ENCODE assay signal across 8 mouse cellular contexts in the genomic region with DNA sequence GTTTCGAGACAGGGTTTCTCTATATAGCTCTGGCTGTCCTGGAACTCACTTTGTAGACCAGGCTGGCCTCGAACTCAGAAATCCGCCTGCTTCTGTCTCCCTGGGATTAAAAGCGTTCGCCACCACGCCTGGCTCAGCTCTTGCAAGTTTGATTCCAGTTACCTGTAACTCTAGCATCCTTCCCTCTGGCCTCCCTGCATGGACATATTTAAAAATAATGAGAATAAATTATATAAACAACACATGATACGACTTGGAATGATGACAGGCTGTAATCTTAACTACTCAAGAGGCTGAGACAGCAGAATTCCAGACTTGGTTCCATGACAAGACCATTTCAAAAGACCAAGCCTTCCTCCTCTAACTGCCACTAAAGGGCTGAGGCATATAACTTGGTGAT. TPM values are rescaled to one million over a fixed set of nuclear protein-coding genes. Genes with fewer than 3 reads are reported as not detected.
DNase-seq lines count a peak whose midpoint lies in the region; ATAC-seq and TF ChIP-seq lines count a peak whose summit lies in the region.

No protein-coding gene starts in this region.

- 0 out of 2 replicates have a peak overlapping the region, but pooled peaks have one; percentile 1 for H3K9ac ChIP-seq in kidney, postnatal 0 days (ENCODE audit: low read depth, low read length)
- H3K9ac ChIP-seq in embryonic facial prominence, embryonic 12.5 days, result no peak overlapping the region
- H3K9ac ChIP-seq in hindbrain, postnatal 0 days (replicated peaks; ENCODE audit: low read length), result no peak overlapping the region
- no peak overlapping the region for H3K9ac ChIP-seq in midbrain, postnatal 0 days (replicated peaks; ENCODE audit: low read length, poor library complexity, severe bottlenecking)

- H3K36me3 ChIP-seq in kidney, postnatal 0 days (ENCODE audit: insufficient read depth, low read length), result no peaks in the 10 kb centered on the region
- no peaks in the 10 kb centered on the region for H3K36me3 ChIP-seq in embryonic facial prominence, embryonic 12.5 days
- H3K36me3 ChIP-seq in hindbrain, postnatal 0 days (ENCODE audit: insufficient read depth, low read length), result no peaks in the 10 kb centered on the region
- no peaks in the 10 kb centered on the region for H3K36me3 ChIP-seq in midbrain, postnatal 0 days (ENCODE audit: insufficient read depth, low read length)

- no peak overlapping the region for H3K4me3 ChIP-seq in kidney, postnatal 0 days (replicated peaks; ENCODE audit: low read depth, low read length)
- no peak overlapping the region for H3K4me3 ChIP-seq in embryonic facial prominence, embryonic 12.5 days
- no peak overlapping the region for H3K4me3 ChIP-seq in hindbrain, postnatal 0 days (ENCODE audit: low read length)
- no peak overlapping the region for H3K4me3 ChIP-seq in midbrain, postnatal 0 days (ENCODE audit: low read depth, low read length)

- ATAC-seq in kidney, postnatal 0 days (replicated peaks; ENCODE audit: low FRiP score, low read depth), result no peak
- no peak for ATAC-seq in embryonic facial prominence, embryonic 12.5 days (ENCODE audit: insufficient number of reproducible peaks, insufficient read depth, low FRiP score, low TSS enrichment)
- peak; percentile 7; the same call in 1 of the 2 replicates for ATAC-seq in hindbrain, postnatal 0 days
- no peak for ATAC-seq in midbrain, postnatal 0 days (ENCODE audit: low FRiP score)

- DNase-seq in kidney, postnatal 0 days (ENCODE audit: low spot score), result no peak
- no peak for DNase-seq in kidney, postnatal 14 days
- DNase-seq in hindbrain, postnatal 0 days (ENCODE audit: low spot score), result no peak
- no peak for DNase-seq in midbrain, postnatal 0 days (ENCODE audit: low spot score)
- DNase-seq in thymus, postnatal 25 days, result no peak
- no peak for DNase-seq in spleen, postnatal 36 days (ENCODE audit: low spot score in 2 of 2)
- DNase-seq in natural killer cell, adult 2 months (ENCODE audit: low spot score in 2 of 2), result no peak

- H3K4me2 ChIP-seq in kidney, postnatal 0 days (ENCODE audit: low read length), result no peak overlapping the region
- no peak overlapping the region for H3K4me2 ChIP-seq in embryonic facial prominence, embryonic 12.5 days (replicated peaks)
- H3K4me2 ChIP-seq in hindbrain, postnatal 0 days (ENCODE audit: low read depth, low read length), result no peak overlapping the region
- H3K4me2 ChIP-seq in midbrain, postnatal 0 days (ENCODE audit: low read depth, low read length, poor library complexity, severe bottlenecking), result no peak overlapping the region

- no peaks in the 10 kb centered on the region for H3K4me1 ChIP-seq in kidney, postnatal 0 days (replicated peaks; ENCODE audit: insufficient read depth, low read length)
- 0 out of 2 replicates have a peak, but pooled peaks cover 3% of the 10 kb centered on the region for H3K4me1 ChIP-seq in embryonic facial prominence, embryonic 12.5 days
- H3K4me1 ChIP-seq in hindbrain, postnatal 0 days (ENCODE audit: insufficient read depth, low read length), result no peaks in the 10 kb centered on the region
- no peaks in the 10 kb centered on the region for H3K4me1 ChIP-seq in midbrain, postnatal 0 days (ENCODE audit: insufficient read depth, low read length)

- TF ChIP-seq CTCF in kidney, postnatal 0 days (IDR thresholded peaks at IDR 0.05; ENCODE audit: low read depth), result no peak
- no peak for TF ChIP-seq CTCF in hindbrain, postnatal 0 days (IDR thresholded peaks at IDR 0.05; ENCODE audit: low read depth)
- no peak for TF ChIP-seq CTCF in midbrain, postnatal 0 days (IDR thresholded peaks at IDR 0.05)

- H3K27ac ChIP-seq in kidney, postnatal 0 days, result peak overlapping the region; percentile 79; the same call in 1 of the 2 replicates
- H3K27ac ChIP-seq in embryonic facial prominence, embryonic 12.5 days, result peak overlapping the region; percentile 79
- peak overlapping the region; percentile 83 for H3K27ac ChIP-seq in hindbrain, postnatal 0 days
- 0 out of 2 replicates have a peak overlapping the region, but pooled peaks have one; percentile 83 for H3K27ac ChIP-seq in midbrain, postnatal 0 days (ENCODE audit: low read depth, low read length)

- H3K27me3 ChIP-seq in kidney, postnatal 0 days (ENCODE audit: insufficient read depth, low read length), result no peaks in the 10 kb centered on the region
- H3K27me3 ChIP-seq in embryonic facial prominence, embryonic 12.5 days, result no peaks in the 10 kb centered on the region
- H3K27me3 ChIP-seq in hindbrain, postnatal 0 days (ENCODE audit: insufficient read depth, low read length), result no peaks in the 10 kb centered on the region
- no peaks in the 10 kb centered on the region for H3K27me3 ChIP-seq in midbrain, postnatal 0 days (ENCODE audit: insufficient read depth, low read length)

- WGBS in kidney, postnatal 0 days, result 58% methylated on average over 7 of the region's 7 CpGs
- WGBS in embryonic facial prominence, embryonic 12.5 days, result 61% methylated on average over 7 of the region's 7 CpGs
- WGBS in hindbrain, postnatal 0 days, result 65% methylated on average over 7 of the region's 7 CpGs
- WGBS in midbrain, postnatal 0 days, result 71% methylated on average over 7 of the region's 7 CpGs

- no peaks in the 10 kb centered on the region for H3K9me3 ChIP-seq in kidney, postnatal 0 days (replicated peaks; ENCODE audit: low read length)
- no peaks in the 10 kb centered on the region for H3K9me3 ChIP-seq in embryonic facial prominence, embryonic 12.5 days
- no peaks in the 10 kb centered on the region for H3K9me3 ChIP-seq in hindbrain, postnatal 0 days (ENCODE audit: low read length)
- H3K9me3 ChIP-seq in midbrain, postnatal 0 days (ENCODE audit: low read length), result no peaks in the 10 kb centered on the region

RNA-seq across cellular contexts. Expression of gene Kif2c, which starts 8.2 kb away (rescaled TPM):
- polyA plus RNA-seq in kidney, postnatal 0 days (2015; fragmentation: Nextera tagmentation; extraction: Ambion mirVana), result 24.6 and 27.2 TPM in 2 replicates
- polyA plus RNA-seq in embryonic facial prominence, embryonic 12.5 days (2016; fragmentation: Nextera tagmentation; extraction: Ambion mirVana), result 83.8 and 89.5 TPM in 2 replicates
- total RNA-seq in hindbrain, postnatal 0 days (2014; rRNA removed), result 5.0 and 8.4 TPM in 2 replicates
- 6.9 and 10.1 TPM in 2 replicates for polyA plus RNA-seq in hindbrain, postnatal 0 days (2015; fragmentation: Nextera tagmentation; extraction: Ambion mirVana)
- total RNA-seq in midbrain, postnatal 0 days (2014; rRNA removed), result 2.9 and 9.8 TPM in 2 replicates
- polyA plus RNA-seq in midbrain, postnatal 0 days (2015; fragmentation: Nextera tagmentation; extraction: Ambion mirVana), result 2.3 and 3.3 TPM in 2 replicates

RNA-seq across cellular contexts. Expression of gene Rps8, which starts 34.6 kb away (rescaled TPM):
- polyA plus RNA-seq in kidney, postnatal 0 days (2015; fragmentation: Nextera tagmentation; extraction: Ambion mirVana), result 988 and 1,137 TPM in 2 replicates
- 804 and 834 TPM in 2 replicates for polyA plus RNA-seq in embryonic facial prominence, embryonic 12.5 days (2016; fragmentation: Nextera tagmentation; extraction: Ambion mirVana)
- 463 and 470 TPM in 2 replicates for total RNA-seq in hindbrain, postnatal 0 days (2014; rRNA removed)
- polyA plus RNA-seq in hindbrain, postnatal 0 days (2015; fragmentation: Nextera tagmentation; extraction: Ambion mirVana), result 523 and 530 TPM in 2 replicates
- total RNA-seq in midbrain, postnatal 0 days (2014; rRNA removed), result 439 and 604 TPM in 2 replicates
- polyA plus RNA-seq in midbrain, postnatal 0 days (2015; fragmentation: Nextera tagmentation; extraction: Ambion mirVana), result 475 and 493 TPM in 2 replicates

RNA-seq across cellular contexts. Expression of gene Plk3, which starts 56.9 kb away (rescaled TPM):
- polyA plus RNA-seq in kidney, postnatal 0 days (2015; fragmentation: Nextera tagmentation; extraction: Ambion mirVana), result 3.7 and 4.0 TPM in 2 replicates
- polyA plus RNA-seq in embryonic facial prominence, embryonic 12.5 days (2016; fragmentation: Nextera tagmentation; extraction: Ambion mirVana), result 5.0 and 5.5 TPM in 2 replicates
- total RNA-seq in hindbrain, postnatal 0 days (2014; rRNA removed), result 23.9 and 29.8 TPM in 2 replicates
- polyA plus RNA-seq in hindbrain, postnatal 0 days (2015; fragmentation: Nextera tagmentation; extraction: Ambion mirVana), result 26.8 and 29.1 TPM in 2 replicates
- total RNA-seq in midbrain, postnatal 0 days (2014; rRNA removed), result 20.8 and 28.2 TPM in 2 replicates
- 26.6 and 26.8 TPM in 2 replicates for polyA plus RNA-seq in midbrain, postnatal 0 days (2015; fragmentation: Nextera tagmentation; extraction: Ambion mirVana)
